Mouse (Mus musculus) testis, postnatal 14 days (tissue): ENCODE results near the gene Ddx39b.
A peak's percentile ranks its signal among the peaks of the same experiment; 100 is the strongest.

Experiments
- DNase-seq: peaks from one replicate; pipeline ENCODE4 v3.0.0; 2021; ENCODE audit warnings: low spot score

Ddx39b gene

GRCm38 (mm10) chr17:35241305-35242014 is at the start of gene Ddx39b:
TSS of gene Ddx39b (plus strand) at chr17:35241746.
- peak; percentile 96 for DNase-seq

GRCm38 (mm10) chr17:35192924-35193323 is 48.6 kb upstream of the Ddx39b start:
- no peak for DNase-seq

GRCm38 (mm10) chr17:35193881-35194843 is 47.4 kb upstream of the Ddx39b start, which contains the start of gene Ltb:
TSS of gene Ltb (plus strand) at chr17:35194439.
- DNase-seq = no peak

GRCm38 (mm10) chr17:35194844-35195630 is 46.5 kb upstream of the Ddx39b start:
- no peak for DNase-seq

DNA sequence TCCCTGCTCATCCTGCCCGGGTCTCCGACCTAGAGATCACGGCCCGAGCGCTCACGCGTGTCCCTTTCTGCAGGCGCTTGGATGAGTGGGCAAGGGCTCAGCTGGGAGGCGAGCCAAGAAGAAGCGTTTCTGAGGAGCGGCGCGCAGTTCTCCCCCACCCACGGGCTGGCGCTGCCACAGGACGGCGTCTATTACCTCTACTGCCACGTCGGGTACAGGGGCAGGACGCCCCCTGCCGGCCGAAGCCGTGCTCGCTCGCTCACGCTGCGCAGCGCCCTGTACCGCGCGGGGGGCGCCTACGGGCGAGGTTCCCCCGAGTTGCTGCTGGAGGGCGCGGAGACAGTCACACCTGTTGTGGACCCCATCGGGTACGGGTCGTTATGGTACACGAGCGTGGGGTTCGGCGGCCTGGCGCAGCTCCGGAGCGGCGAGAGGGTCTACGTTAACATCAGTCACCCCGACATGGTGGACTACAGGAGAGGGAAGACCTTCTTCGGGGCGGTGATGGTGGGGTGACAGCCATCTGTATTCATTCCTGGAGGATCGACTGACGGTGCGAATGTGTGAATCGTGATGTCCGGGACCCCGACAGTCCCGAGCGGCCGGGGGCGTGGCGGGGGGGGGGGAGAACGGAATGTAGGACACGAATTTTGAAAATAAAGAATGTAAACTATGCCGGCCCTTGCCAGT is 45.8 kb upstream of the Ddx39b start:
- DNase-seq = peak; percentile 85

DNA sequence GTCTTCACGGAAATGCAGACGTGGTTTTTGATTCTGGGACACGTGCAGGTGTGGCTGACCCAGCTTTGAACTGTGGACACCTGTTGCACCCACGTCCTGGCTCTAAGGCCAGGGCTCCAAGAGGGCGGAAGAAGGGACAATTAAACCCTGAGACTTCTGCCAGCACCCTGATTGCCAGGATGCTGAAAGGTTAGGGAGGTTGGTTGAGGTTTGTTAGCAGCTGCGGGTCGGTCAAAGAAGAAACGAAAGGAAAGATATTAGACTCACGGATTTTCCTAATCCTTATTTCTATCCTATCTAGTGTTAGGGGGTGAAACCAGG is 45.3 kb upstream of the Ddx39b start:
- no peak for DNase-seq

DNA sequence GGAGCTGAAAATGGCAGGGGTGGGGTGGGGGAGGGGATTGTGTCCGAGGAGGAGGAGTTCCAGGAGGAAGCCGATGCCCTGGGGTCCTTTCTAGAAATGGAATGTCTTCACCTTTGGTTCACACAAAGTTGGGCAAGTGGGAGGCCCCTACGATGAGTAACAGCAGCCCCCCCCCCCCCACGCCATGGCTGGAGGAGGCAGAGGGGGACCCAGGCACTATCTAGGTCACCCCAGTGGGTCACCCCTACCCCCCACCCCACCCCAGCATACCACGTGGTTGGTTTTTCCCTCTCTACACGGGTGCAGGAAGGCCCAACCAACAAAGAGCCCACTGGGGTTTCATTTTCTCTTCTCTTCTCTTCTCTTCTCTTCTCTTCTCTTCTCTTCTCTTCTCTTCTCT is 44.4 kb upstream of the Ddx39b start:
- no peak for DNase-seq

DNA sequence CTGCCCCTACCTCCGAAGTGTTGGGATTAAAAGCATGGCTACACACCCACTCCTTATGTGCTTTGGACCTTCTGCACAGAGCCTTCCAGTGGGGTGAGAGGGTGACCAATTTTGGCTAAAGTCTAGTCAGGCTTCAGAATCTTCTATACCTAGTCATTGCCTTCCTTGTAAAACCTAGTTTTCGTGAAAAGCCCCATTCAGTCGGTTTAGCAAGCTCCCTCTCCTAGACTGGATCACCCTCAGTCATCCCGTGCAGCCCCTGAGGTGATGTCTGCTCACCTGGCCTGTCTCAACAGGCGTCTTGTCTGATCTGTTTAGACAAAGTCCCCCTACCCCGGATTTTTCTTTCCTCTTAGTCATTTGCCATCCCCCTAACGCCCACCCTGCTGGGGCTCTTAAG is 43.5 kb upstream of the Ddx39b start:
- no peak for DNase-seq

- no peak for DNase-seq
Observed at GRCm38 (mm10) chr17:35198946-35199345, 42.6 kb upstream of the Ddx39b start.

DNA sequence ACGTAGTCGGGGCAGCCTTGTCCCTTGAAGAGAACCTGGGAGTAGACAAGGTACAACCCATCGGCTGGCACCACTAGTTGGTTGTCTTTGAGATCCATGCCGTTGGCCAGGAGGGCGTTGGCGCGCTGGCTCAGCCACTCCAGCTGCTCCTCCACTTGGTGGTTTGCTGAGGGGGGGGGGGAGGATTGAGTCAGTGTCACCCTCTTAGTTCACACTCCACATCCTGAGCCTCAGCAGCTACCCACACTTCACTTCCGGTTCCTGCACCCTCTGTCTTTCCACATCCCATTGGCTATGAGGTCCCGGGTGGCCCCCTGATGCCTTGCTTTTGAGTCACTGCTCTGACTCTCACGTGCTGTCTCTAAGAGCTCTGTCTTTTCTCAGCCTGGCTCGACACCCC is 41.1 kb upstream of the Ddx39b start:
- DNase-seq = no peak

DNA sequence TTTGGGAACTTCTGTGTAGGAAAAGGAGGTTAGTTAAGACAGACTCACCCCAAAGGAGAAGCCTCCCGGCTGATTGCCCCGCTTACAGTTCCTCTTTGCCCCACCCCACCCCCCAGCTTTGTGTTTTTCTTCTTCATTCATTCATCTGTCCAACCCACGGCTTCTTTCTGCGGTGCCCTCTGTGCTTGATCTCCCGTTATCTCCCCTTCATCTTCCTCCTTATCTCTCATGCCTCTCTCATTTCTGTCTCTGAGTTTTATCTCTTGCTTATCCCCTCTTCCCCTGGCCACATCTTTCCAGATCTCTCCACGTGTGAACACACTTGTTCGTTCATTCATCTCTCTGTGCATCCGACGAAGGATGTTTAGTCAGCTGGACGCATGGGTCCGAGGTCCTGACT is 40.4 kb upstream of the Ddx39b start:
- no peak for DNase-seq

DNA sequence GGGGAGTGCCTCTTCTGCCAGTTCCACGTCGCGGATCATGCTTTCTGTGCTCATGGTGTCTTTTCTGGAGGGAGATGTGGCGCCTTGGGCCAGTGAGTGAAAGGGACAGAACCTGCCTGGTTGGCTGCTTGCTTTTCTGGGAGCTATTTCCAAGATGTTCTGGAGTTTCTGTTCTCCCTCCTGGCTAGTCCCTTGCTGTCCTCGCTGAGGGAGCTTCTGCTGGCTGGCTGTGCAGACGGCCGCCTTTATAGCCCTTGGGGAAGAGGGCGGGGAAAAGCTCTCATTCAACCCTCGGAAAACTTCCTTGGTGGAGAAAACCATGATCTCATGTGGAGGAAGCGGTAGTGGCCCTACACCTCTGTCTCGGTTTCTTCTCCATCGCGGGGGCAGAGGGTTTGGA is 39.8 kb upstream of the Ddx39b start, which contains the start of gene Tnf:
Gene Tnf, minus strand, starts transcription at position 221 of the 400 bp plus-strand sequence.
- DNase-seq = no peak

DNA sequence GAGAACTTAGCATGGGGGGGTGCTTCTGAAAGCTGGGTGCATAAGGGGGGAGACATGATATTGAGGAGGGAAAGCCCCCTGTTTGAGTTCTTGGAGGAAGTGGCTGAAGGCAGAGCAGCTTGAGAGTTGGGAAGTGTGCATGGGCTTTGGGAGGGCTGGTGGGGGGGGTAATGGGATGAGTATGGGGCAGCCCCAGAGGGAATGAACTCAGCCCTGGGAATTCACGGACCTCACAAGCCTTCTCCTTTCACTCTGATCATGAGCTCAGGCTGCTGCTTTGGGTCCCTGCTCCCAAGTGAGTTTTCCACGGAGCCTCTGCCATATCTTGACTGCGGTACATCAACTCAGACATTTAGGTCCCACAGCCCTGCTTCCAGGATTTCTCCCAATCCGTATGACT is 39.1 kb upstream of the Ddx39b start:
- DNase-seq = no peak

- no peak for DNase-seq
Observed at GRCm38 (mm10) chr17:35204494-35205379, 36.8 kb upstream of the Ddx39b start, which contains the start of gene Lta. TSS of gene Lta (minus strand) at chr17:35205351.

DNA sequence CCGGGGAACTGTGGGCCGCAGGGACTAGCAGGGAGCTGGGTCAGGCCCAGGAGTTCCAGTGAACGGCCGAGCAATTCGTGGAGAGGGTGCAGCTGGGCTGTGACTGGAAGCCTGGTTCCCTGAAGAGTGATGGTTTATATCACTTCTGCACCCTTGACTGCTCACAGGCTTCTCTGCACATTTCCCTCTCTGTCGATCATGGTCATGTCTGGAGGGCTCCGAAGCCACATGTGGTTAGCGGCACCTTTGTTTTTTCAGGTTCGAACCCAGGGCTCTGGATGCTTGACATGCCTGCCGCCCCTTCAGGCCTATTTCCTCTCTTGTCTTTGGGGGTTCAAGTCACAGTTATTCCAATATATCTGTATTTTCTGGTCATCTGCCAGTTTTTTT is 36.2 kb upstream of the Ddx39b start:
- DNase-seq = no peak

- no peak for DNase-seq
Observed at GRCm38 (mm10) chr17:35209785-35210535, 31.6 kb upstream of the Ddx39b start.

- DNase-seq = no peak
Observed at GRCm38 (mm10) chr17:35210593-35210992, 31.0 kb upstream of the Ddx39b start.

DNA sequence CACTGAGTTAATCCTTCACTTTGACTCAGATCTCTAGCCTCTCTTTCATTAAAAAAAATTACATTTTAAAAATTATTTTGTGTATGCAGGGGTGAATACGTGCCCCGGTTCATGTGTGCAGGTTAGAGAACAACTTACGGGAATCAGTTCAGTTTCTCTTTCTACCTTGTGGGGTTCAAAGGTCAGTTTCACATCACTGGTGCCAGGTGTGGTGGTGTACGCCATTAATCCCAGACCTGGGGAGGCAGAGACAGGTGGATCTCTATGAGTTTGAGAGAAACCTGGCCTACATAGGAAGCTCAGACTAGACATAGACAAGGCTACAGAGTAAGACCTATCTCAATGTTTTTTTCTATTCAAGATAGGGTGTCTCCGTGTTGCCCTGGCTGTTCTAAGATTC is 28.5 kb upstream of the Ddx39b start:
- DNase-seq = no peak

GRCm38 (mm10) chr17:35218516-35219193 is 22.9 kb upstream of the Ddx39b start:
- no peak for DNase-seq
